Mouse (Mus musculus) megakaryocyte, embryonic 14.5 days (primary cell): Measurements from ENCODE around the gene Klhl25.

Experiments used
- FLI1 ChIP-seq: IDR thresholded peaks from 2 replicates; pipeline ENCODE4 v1.6.1; 2012; ENCODE audit warnings: low read length, inconsistent platforms, mixed read lengths
- GATA1 ChIP-seq: IDR thresholded peaks from 3 replicates; pipeline ENCODE4 v1.6.1; 2012; ENCODE audit warnings: mixed read lengths, low read length, inconsistent platforms, borderline replicate concordance

DNA sequence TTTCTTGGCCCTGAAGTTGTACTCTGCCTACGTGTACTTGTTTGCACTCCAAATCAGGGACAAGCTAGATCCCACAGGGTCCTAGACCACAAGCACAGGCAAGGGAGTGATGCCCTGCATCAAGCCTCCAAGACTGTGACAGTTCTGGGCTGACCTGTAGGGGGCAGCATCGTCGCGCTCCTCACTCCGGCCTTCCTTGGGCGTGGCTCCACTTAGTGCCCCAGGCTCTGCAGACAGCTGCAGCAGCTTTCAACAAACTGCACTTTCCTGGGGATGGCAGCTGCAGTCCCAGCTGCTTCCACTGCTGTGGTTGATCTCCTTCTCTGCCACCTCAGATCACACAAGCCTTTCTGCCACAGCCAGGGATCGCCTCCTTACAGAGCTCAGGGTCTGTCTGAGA, 65.8 kb downstream of the Klhl25 start:
- TF ChIP-seq GATA1 (no peak), FLI1 (no peak)
